Mouse (Mus musculus) large intestine, adult 2 months (tissue): ENCODE measurements around the gene Disp1. TPM values are rescaled to one million over a fixed set of nuclear protein-coding genes. Genes with fewer than 3 reads are reported as not detected.

Experiments used
- DNase-seq: peaks from one replicate; pipeline ENCODE4 v3.0.0-alpha.2; 2012; ENCODE audit warnings: low read depth, low spot score
- WGBS: fragments of 180-500 bp; shearing (Covaris S2); methylation state at CpG from one replicate; pipeline ENCODE4 v1.1.7; 2018; 5-methylcytosine and 5-hydroxymethylcytosine counted together
- polyA plus RNA-seq: library from polyadenylated mRNA; depleted of rRNA; stranded (reverse); fragments of >200 nt; gene quantifications from 2 replicates; pipeline ENCODE4 v1.2.3, GENCODE M21; 2012

Gene Disp1
- polyA plus RNA-seq, 1 experiment: 5.2 TPM

GRCm38 (mm10) chr1:183166700-183167099, 54.6 kb downstream of the Disp1 start:
- 88% methylated on average over 5 of the region's 5 CpGs for WGBS
- no peak for DNase-seq

DNA sequence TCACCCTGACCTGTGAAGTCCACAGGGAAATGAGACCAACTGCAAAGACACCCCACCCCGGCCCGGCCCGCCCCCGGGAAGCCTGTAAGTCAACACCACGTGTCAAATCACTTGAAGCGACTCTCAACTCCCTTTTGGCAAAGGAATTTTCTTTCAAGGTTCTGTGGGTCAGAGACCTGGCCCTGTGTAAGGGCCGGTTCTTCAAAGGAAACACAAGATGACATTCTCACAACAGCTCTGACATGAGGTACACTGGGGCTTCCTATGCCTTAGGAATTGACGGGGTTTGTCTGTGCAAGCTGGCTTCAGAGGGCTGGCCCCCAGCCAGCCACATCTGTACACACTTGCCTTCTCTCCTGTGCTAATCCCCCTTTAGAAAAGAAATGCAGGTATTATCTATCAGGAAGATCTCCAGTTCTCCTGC, 56.7 kb downstream of the Disp1 start:
- 51% methylated on average over 8 of the region's 8 CpGs for WGBS
- no peak for DNase-seq

GRCm38 (mm10) chr1:183164190-183164580, 57.1 kb downstream of the Disp1 start:
- 87% methylated on average over 6 of the region's 6 CpGs for WGBS
- DNase-seq: no peak

GRCm38 (mm10) chr1:183163512-183164189, 57.7 kb downstream of the Disp1 start:
- no peak for DNase-seq
- WGBS: 67% methylated on average over 5 of the region's 5 CpGs

DNA sequence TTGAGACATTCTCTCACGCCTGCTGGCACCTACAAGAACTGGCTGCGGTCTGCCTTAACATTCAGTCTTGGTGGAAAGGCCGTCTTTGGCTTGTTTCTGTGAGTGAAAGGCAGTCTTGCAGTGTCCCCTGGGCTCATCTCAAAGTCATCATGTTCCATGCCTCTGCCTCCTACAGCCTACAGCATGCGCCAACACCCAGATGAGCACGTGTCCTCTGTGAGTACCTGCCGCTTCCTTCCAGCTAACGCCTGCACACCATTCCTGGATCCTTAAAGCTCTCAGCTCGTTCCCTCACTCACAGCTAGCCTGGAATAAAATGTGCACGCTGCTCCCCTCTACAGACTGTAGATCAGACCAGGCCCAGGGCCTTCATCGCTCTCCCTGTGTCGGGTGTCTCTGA, 60.3 kb downstream of the Disp1 start:
- 93% methylated on average over 11 of the region's 11 CpGs for WGBS
- no peak for DNase-seq

- 61% methylated on average over 6 of the region's 6 CpGs for WGBS
- no peak for DNase-seq
These were observed 61.1 kb downstream of the Disp1 start for GRCm38 (mm10) chr1:183160188-183160587.

DNA sequence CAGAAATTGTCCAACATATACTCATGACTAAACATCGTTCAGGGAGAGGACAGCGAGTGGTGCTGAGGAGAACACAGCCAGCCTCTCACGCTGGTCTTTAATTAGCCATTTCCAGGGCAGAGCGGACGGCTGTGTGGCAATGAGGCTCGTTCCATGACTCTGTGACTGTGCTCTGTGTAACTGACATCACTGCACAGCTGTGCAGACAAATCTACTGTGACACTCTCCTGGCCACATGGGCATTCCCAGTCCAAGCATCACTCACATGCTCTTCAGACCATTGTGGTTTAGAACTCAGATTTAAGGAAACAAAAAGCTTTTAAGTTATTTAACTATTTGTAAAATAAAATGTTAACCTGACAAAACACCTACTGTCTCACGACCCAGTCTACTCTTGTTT, 62.1 kb downstream of the Disp1 start:
- DNase-seq: no peak
- 85% methylated on average over 7 of the region's 7 CpGs for WGBS

- WGBS: 65% methylated on average over 5 of the region's 5 CpGs
- no peak for DNase-seq
These were observed 65.7 kb downstream of the Disp1 start for GRCm38 (mm10) chr1:183155600-183155999.

GRCm38 (mm10) chr1:183154296-183155204, 66.8 kb downstream of the Disp1 start:
- DNase-seq: no peak
- 57% methylated on average over 7 of the region's 7 CpGs for WGBS

GRCm38 (mm10) chr1:183153354-183153753, 68.0 kb downstream of the Disp1 start:
- DNase-seq: no peak
- 87% methylated on average over 4 of the region's 4 CpGs for WGBS

DNA sequence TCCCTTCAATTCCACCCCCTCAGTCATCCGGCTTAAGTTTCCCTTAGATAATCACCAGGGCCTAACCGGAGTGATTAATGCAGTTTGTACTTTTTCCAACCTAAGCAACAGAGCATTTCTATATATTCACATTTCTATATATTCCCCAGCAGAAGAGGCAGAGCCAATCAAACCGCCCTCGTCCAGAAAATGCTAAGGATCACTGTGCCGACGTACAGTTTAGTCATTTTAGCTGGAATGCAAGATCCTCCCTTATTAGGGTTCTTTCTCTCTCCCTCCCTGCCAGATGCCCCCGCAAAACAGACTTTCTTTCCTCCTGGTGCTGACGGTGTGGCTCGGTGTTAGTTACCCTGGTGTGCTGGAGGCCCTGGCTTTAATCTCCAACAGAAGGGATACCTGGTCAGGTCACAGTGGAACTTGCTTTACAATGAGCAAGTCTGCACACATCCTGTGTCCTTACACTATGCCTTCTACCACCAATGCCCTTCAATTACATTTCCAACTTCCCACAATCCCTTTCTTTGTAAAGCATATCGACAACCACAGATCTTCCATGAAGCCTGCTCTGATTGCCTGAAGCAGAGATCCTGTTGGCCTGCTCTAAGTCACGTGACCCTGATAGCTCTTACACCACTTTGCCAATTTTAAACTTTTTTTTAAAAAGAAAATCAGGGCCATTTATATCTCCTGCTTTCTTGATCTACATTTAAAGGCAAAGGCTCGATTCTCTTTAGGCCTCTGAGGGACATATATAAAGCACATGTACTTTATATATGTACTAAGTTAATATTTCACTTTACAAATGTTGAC, 69.6 kb downstream of the Disp1 start:
- DNase-seq: no peak
- WGBS: 79% methylated on average over 12 of the region's 12 CpGs

- no peak for DNase-seq
- 59% methylated on average over 12 of the region's 12 CpGs for WGBS
These were observed 70.9 kb downstream of the Disp1 start for GRCm38 (mm10) chr1:183150379-183150840.

- WGBS: 90% methylated on average over 5 of the region's 5 CpGs
- no peak for DNase-seq
These were observed 71.7 kb downstream of the Disp1 start for GRCm38 (mm10) chr1:183149571-183150105.

DNA sequence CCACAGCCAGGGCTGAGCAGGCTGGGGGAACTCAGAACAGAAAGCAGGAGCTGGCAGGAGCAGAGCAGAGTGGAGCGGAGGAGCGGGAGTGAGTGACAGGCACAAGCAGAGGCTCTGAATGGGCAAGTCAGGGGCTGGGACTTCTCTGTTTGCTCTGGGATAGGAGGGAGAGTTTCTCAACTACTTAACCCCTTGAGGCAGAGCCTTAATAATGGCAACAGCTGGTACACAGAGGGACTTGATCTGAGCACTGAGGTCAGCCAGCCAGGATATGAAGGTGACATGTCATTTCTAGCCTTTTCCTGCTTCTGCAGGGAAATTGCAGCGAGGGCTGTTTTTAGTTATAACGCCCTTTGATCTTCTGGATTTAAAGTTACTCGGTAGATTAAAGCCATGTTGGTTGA, 73.9 kb downstream of the Disp1 start:
- WGBS: 10% methylated on average over 5 of the region's 5 CpGs
- DNase-seq: no peak

DNA sequence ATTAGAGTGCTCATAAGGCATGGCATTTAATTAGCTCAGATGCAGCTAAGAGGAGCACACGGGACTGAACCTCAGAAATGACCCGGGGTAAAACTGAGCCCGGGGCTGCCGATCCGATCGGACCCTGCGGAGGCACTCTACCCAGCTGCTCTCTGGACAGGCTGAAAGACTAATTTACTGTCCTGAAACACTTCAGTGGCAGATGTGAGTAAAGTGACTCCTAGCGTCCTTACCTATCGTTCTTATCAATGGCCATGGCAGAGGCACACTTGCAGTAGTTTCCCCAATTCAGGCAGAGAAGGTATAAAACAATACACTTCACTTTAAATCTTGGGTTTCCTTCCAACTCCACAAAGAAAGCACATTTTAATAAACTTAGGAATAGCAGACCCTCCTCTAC, 74.5 kb downstream of the Disp1 start:
- WGBS: 49% methylated on average over 9 of the region's 9 CpGs

DNA sequence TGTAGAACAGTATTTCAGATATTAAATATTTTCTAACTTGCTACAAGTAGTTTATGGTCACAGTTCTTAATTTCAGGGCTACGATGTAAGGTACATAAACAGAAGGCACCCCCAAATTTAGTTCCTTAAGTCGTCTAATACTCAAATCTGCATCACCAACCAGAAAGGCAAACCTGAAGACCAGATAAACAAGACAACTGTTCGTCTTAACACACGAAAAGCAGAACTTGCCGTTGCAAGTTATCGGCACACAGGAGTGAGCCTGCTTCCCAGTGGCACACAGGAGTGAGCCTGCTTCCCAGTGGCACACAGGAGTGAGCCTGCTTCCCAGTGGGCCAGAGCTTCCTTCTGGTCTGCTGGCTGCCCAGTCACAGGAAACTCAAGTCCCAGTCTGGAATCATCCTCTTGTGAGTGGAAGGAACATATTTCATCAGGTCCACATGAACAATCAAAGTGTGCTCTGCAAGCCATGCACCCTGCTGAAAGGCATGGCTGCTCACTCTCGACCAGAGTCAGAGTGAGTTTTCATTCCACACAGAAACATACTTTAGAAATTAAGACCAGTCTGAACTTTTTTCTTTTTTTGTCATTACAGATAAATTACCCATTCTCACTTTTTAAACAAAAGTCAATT, 75.1 kb downstream of the Disp1 start:
- DNase-seq: no peak
- whole genome bisulfite sequencing: 82% methylated on average over 7 of the region's 7 CpGs

More for the DNA sequence above, 74.5 kb downstream of the Disp1 start:
- no peak for DNase-seq

- no peak for DNase-seq
- WGBS: 43% methylated on average over 4 of the region's 4 CpGs
These were observed 76.6 kb downstream of the Disp1 start for GRCm38 (mm10) chr1:183144602-183145205.

- 87% methylated on average over 7 of the region's 7 CpGs for WGBS
- DNase-seq: no peak
These were observed 78.1 kb downstream of the Disp1 start for GRCm38 (mm10) chr1:183143246-183143645.

DNA sequence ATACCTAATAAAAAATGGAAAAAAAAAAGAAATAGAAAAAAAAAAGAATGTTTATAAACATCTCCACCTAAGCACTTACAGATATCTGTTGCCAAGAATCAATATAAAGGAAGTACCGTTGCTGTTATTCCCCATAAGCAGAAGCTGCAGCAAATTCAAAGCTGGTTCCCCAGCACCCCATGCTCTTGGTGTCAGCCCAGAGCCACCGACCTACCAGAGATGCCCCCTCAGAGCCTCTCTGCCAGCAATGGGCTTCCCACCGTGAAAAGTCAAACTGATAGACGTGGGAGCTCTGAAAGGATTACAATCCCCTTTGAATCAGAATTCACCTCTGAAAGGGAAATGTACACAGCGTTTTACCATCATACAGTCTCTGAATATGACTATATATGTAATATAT, 78.8 kb downstream of the Disp1 start:
- no peak for DNase-seq
- WGBS: 79% methylated on average over 5 of the region's 5 CpGs
